Mouse (Mus musculus) lung, postnatal 4 days (tissue): ENCODE measurements at regions not wholly inside any gene's neighbourhood (a gene's known extent, or its start where the extent isn't known, plus 50 kb on each side); places are given as distances from the start of the nearest gene placed in this dataset.
"Not testable (repeated sequence)": the region's sequence is repeated elsewhere in the genome, so short reads cannot be mapped to it uniquely, and the experiment has no call there.

ENCODE experiments used
- DNase-seq, 2 experiments: peaks; one replicate each; pipeline ENCODE4 v3.0.0; 2021

- DNase-seq: peak in 1 of 2 experiments; percentile 24
Measured at GRCm38 (mm10) chr10:26139100-26140093, 60.5 kb upstream of the Tmem200a start.

DNA sequence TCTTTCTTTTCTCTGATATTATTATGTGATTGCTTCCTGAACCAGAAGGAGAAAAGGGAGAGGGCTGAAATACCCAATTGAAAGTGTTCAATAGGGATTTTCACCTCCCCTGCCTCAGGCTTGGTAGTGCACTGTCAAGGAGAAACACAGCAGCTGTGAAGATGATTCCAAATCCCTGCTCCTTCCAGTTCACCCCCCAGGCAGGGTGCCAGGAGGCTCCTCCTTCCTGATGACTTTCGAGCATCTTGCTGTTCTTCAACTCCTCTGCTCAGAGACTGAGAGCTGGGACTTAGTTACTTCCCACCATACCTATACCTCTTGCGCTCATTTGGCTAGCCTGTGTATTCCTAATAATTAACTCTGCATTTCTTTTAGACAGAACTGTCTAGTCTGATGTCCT lies 73.7 kb upstream of the Tmem200a start:
- no peak for DNase-seq

DNA sequence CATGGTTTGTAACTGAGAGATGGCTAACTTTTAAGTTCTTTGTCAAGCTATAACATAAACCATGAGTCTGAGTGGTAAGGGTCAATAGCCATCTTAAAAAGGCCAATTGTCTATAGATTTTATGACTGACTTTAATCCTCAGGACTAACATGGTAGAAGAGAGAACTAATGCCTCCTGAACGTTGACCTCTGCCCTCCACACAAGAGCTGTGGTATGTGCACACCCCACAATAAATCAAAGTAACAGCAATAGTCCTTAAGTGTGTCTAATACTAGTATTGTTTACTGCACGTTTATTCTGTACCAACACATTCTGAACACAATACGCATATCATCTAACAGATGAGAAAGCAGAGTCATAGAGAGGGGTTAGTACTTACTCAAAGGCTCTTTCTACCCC lies 70.7 kb upstream of the Samd3 start:
- no peak for DNase-seq

DNA sequence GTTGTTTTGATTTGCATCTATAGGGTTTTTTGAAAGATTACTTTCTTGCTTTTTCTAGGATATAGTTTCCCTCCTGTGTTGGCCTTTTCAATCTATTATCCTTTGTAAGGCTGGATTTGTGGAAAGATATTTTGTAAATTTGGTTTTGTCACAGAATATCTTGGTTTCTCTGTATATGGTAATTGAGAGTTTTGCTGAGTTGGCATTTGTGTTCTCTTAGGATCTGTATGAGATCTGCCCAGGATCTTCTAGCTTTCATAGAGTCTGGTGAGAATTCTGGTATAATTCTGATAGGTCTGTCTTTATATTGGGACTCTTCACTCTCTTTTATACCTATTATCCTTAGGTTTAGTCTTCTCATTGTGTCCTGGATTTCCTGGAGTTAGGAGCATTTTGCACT lies 68.4 kb upstream of the Samd3 start:
- not testable (repeated sequence) for DNase-seq

- DNase-seq: no peak
Measured at GRCm38 (mm10) chr10:26164531-26164930, 65.0 kb upstream of the Samd3 start.

DNA sequence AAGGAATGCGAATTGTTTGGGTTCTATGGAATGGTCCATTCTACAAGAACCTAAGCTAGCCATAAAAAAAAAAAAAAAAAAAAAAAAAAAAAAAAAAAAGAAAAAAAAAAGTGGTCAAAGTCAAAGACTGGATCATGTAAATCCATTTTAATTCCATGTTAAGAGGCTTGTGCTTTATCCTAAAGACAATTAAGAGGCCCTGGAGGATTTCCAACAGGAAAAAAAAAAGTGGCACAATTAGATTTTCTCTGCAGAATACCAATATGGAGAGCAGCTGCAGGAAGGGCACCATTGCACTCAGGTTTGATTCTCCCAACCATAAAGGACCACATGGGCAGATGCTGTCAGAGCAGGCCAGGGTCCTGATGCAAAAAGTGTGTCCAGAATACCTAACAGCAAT lies 51.9 kb upstream of the Samd3 start:
- DNase-seq: no peak

GRCm38 (mm10) chr10:26178356-26178755 lies 51.2 kb upstream of the Samd3 start:
- no peak for DNase-seq
